Mouse (Mus musculus) frontal cortex, adult 2 months (tissue): Measurements from ENCODE around the gene Ypel4. TPM values are rescaled to one million over a fixed set of nuclear protein-coding genes. Genes with fewer than 3 reads are reported as not detected.

Source experiments
- DNase-seq, 2 experiments: peaks; one replicate each; pipeline ENCODE4 v3.0.0; 2022; ENCODE audit warnings: low spot score in 1 of 2; ENCODE audit errors: extremely low spot score in 1 of 2
- polyA plus RNA-seq: library from polyadenylated mRNA; depleted of rRNA; stranded (reverse); fragments of >200 nt; gene quantifications from 2 replicates; pipeline ENCODE4 v1.2.3, GENCODE M21; 2012; rRNA removed

Ypel4 gene
- polyA plus RNA-seq: 165 and 172 TPM in 2 replicates

DNA sequence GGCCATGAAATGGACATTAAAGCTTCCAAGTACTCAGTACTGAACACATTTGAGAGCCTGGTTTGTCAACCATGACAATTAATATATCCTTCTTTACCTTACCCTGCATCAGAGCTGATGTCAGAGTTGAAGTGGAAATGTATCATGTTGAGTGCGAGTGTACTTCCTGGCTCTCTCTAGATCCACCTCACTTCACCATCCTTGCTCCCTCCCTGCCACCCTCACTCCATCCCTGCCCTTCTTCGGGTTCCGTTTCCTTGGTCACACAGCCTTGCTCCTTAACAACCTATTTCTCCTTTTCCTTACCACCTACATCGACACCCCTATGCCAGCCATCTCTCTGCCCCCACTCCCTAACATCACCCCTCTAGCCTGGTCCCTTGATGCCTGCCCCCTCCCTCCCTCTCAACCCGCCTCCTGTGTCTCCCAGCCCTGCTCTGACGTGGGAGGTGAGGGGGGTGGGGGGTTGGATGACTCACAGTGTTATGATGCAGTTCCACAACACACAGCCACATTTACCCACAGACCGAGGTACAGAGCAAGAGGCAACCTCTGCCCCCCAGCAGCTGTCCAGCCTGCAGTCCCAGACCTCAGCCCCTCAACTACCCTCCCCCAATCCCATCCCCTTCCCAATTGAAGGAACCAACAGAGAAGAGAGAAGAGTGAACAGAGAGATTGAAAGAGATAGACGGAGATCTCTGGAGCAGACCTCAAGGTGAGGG lies at the start of gene Ypel4:
Ypel4 (plus strand) TSS at position 480 of the 722 bp plus-strand sequence.
- DNase-seq: peak; percentile 70 to 81

GRCm38 (mm10) chr2:84688080-84688844 lies 45.6 kb upstream of the Ypel4 start:
- DNase-seq: no peak

DNA sequence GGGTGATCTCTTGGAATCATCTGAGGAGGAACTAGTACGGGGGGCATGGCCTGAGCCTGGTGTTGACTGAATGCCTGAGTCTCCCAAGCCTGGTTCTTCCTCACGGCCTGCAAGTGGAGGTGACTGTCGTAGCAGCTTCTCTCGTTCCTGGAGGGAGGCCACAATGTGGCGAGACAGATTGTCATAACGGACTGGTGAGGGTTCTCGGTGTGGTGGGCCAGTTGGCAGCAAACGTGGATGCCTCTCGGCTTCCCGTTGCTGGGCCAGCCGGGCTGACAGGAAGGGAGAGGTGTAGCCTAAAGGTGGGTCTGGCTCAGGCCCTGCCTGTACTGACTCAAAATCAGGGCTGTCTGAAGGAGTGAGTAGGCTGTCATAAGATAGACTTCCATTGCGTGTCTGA lies 43.8 kb upstream of the Ypel4 start:
- DNase-seq: no peak

DNA sequence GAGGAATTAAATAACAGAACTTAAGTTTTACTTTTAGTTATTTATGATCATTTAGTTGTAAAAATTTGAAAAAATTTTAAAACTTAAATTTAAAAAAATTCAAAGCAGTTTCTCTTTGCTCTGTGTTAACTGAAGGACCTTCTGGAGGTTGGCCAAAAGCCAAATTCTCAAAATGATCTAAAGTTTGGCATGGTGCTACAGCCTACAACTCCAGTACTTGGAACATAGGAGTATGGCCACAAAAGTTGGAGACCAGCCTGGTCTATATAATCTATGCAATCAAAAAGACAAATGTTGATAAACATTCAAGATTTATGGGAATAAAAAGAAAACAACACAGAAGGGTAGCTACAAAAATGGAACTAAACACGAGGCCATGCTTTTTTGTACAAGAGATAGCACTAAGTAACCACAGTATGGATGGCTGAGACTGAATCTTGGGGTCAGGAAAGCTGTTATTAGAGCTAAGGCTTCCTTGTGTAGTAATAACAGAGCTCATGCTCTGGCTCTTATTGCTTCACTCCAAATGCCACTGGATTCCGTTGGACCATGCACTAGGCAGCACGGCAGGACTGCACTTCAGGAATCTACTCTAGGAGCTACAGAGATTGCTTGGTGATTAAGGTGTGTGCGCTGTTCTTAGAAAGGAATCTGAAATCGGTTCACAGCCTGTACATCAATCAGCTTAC lies 38.7 kb upstream of the Ypel4 start:
- DNase-seq: no peak

DNA sequence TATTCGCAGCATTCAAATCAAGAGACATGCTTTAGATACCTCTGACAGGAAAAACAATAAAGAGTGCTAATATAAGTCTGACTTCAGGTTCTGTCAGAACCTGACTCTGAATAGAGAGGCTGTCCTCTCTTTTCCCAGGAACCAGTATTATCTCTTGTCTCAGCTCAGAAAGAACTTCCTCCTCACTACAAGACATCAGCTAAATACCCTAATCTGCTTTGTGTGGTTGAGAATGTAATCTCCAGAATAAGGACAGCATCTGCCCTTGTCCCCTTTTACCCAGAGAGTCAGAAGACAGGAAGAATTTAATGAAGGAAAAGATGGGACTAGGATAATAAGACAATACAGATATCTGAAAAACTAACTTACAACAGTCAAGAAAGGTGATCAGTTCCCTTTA lies 30.4 kb upstream of the Ypel4 start:
- DNase-seq: no peak

GRCm38 (mm10) chr2:84704329-84704728 lies 29.5 kb upstream of the Ypel4 start:
- DNase-seq: no peak

- no peak for DNase-seq
Observed at GRCm38 (mm10) chr2:84705295-84705694, 28.6 kb upstream of the Ypel4 start.

DNA sequence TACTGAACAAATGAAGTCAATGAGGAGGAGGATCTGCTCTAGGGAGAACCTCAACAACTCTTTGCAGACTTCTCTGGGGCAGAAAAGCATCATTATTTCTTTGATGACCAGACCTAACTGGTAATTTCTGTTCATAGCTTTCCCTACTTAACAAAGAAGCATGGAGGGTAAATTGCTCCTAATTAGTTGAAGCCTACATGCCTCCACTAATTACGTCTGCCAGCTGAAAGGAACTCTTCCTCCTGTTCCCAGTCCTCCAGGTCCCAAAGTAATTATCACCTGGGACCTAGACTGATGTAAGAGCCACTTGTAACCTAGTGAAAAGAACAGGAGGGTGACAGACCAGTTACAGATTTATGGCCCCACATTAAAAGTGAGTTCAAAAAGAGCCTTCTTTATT lies 26.3 kb upstream of the Ypel4 start:
- no peak for DNase-seq

- DNase-seq: no peak
Observed at GRCm38 (mm10) chr2:84711898-84712297, 22.0 kb upstream of the Ypel4 start.

DNA sequence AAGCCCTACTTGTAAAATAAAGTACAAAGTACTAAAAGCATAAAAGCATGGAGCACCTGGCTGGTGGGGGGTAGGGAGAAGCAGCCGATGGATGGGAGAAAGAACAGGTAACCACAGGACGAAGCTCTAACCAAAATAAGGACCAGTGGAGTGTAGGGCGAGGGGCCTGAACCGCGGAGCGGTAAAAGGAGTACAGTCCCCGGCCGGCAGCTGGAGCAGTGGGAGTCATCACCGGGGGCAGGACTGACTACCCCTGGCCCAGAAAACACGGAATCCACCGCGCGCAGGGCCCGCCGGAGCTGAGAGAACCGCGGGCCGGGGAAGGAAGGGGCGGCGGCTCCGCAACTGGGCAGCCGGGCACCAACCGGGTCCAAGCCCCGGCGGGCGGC lies 19.4 kb upstream of the Ypel4 start:
- peak in 1 of 2 experiments; percentile 25 for DNase-seq

GRCm38 (mm10) chr2:84714811-84715561 lies 18.9 kb upstream of the Ypel4 start, which contains the start of gene Zdhhc5:
TSS of gene Zdhhc5 (minus strand) at chr2:84715180.
- peak; percentile 95 to 98 for DNase-seq

GRCm38 (mm10) chr2:84715562-84716361 lies 18.1 kb upstream of the Ypel4 start:
- peak; percentile 91 to 92 for DNase-seq

GRCm38 (mm10) chr2:84716423-84717355 lies 17.2 kb upstream of the Ypel4 start:
- DNase-seq: peak in 1 of 2 experiments; percentile 16

- DNase-seq: no peak
Observed at GRCm38 (mm10) chr2:84717357-84717756, 16.5 kb upstream of the Ypel4 start.

DNA sequence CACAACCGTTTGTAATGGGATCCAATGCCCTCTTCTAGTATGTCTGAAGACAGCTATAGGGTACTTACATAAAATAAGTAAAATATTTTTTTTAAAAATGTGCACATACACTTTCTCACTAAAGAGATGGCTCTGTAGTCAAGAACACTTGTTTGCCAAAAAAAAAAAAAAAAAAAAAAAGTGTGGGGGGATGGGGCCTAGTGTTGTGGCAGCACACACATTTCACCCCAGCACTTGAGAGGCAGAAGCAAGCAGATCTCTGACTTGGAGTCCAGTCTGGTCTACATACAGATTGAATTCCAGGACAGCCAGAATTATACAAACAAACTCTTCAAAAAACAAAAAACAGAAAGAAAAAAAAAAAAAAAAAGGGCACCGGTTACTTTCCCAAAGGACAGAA lies 13.1 kb upstream of the Ypel4 start:
- no peak for DNase-seq

- DNase-seq: no peak
Observed at GRCm38 (mm10) chr2:84721182-84721581, 12.7 kb upstream of the Ypel4 start.

GRCm38 (mm10) chr2:84723856-84724255 lies 10.0 kb upstream of the Ypel4 start:
- no peak for DNase-seq

DNA sequence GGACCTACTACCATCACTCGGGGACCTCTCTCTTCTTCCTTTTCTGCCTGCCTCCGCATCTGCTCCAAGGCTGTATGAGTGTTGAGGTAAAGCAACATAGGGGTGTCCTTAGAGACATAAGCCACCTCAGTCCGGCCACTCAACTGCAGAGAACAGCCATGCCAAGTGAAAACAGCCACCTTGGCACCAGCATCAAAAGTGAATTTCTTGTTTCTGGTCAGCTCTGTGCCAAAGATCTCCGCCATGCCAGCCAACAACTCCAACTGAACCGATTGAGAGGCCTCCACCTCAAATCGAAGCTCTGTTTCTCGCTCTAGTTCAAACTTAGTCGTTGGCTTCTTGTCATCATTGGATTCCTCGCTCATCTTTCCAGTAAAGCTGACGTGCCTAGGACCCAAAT lies 8.1 kb upstream of the Ypel4 start:
- no peak for DNase-seq

DNA sequence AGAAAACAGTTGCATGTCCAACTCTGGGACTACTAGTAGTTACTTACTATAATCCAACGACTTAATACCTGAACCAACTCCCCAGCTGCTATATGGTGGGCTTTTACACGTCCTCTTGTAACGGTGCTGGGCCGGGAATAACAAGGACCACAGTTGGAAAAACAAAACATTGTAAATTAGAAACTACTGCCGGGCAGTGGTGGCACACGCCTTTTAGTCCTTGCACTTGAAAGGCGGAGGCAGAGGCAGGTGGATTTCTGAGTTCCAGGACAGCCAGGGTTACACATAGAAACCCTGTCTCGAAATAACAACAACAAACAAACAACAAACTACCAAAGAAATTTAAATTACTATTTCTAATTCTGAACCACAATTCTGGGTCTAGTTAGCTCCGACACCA lies 7.1 kb upstream of the Ypel4 start:
- DNase-seq: no peak
